Mouse (Mus musculus): ENCODE measurements around the gene Slc7a4. TPM values are rescaled to one million over a fixed set of nuclear protein-coding genes. Genes with fewer than 3 reads are reported as not detected.
A peak's percentile ranks its signal among the peaks of the same experiment; 100 is the strongest.

Gene Slc7a4
- total RNA-seq (2014; fragmentation: Nextera tagmentation) (not detected in 2 replicates), total RNA-seq (2017) (0.05 TPM in 1 of 2 replicates, not detected in the other), polyA plus RNA-seq (2012) (not detected in 2 replicates)

DNA sequence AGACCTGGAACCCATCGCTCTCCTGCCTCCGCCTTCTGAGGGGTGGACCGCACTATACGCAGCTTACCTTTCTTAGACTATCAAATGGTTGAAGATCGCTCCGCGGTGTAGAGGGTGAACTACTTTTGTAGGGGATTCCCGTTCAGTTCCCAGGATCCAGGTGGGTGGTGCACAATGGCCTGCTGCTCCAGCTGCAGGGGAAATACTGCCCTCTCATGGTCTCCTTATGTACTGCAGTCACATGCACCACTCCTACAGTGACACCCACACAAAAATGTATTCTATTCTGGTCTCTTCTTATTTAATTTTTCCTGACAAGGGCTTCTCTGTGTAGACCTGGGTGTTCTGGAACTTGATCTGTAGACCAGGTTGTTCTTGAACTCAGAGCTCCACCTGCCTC is at the start of gene Slc7a4:
Slc7a4 (minus strand) TSS at position 151 of the 400 bp plus-strand sequence.
- H3K9me3 ChIP-seq (replicated peaks): peaks cover 1% of the 10 kb centered on the region
- H3K4me1 ChIP-seq (ENCODE audit: insufficient read depth, low read depth, low read length): no peaks in the 10 kb centered on the region
- peaks cover 7% of the 10 kb centered on the region for H3K27me3 ChIP-seq (ENCODE audit: insufficient read depth, low read length)
- H3K36me3 ChIP-seq (replicated peaks): no peaks in the 10 kb centered on the region
- DNase-seq (ENCODE audit: low spot score) (no peak), ATAC-seq (ENCODE audit: extremely low read depth, insufficient number of reproducible peaks, low FRiP score, poor library complexity, severe bottlenecking) (no peak)
- H3K4me3 ChIP-seq (ENCODE audit: low read depth, low read length): no peak within 1 kb of the TSS
- TF ChIP-seq POLR2AphosphoS5 (IDR thresholded peaks at IDR 0.05; ENCODE audit: insufficient replicate concordance, low read depth, low read length): no peak
- TF ChIP-seq CTCF (IDR thresholded peaks at IDR 0.05; ENCODE audit: low read depth, low read length): peak; percentile 88

DNA sequence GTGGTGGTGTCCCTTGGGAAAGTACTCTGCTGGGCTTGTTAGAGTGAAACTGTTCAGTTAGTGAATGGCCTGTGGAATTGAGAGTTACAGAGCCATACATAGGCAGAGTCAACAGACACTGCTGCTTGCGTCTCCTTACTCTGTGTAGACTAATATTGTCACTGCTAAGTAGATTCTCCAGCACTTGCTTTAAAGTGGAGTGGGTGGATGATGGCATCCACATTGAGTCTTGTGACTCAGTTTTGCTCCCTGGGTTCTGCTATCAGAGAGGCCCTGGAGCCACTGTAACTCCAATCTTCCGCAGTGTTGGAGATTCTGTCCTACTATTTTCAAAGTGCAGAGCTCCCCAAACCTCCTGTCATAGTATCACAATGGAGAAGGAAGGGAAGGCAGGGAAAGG is 49.6 kb upstream of the Slc7a4 start:
- Histone ChIP-seq H3K27me3 (ENCODE audit: insufficient read depth, low read length) (no peaks in the 10 kb centered on the region), H3K36me3 (replicated peaks) (peaks cover 98% of the 10 kb centered on the region), H3K4me3 (ENCODE audit: low read depth, low read length) (no peak overlapping the region), H3K9me3 (replicated peaks) (no peaks in the 10 kb centered on the region), H3K4me1 (ENCODE audit: insufficient read depth, low read depth, low read length) (peaks cover 32% of the 10 kb centered on the region)
- DNase-seq (ENCODE audit: low spot score): no peak
- TF ChIP-seq GATA2 (IDR thresholded peaks at IDR 0.05; ENCODE audit: borderline replicate concordance, low read depth, low read length): no peak
- no peak for TF ChIP-seq TAL1 (conservative IDR thresholded peaks at IDR 0.05; ENCODE audit: low read depth, low read length)
- no peak for TF ChIP-seq GATA1 (IDR thresholded peaks at IDR 0.05; ENCODE audit: borderline replicate concordance, low read length)
- no peak for TF ChIP-seq CTCF (IDR thresholded peaks at IDR 0.05; ENCODE audit: low read depth, low read length)
- TF ChIP-seq POLR2AphosphoS5 (IDR thresholded peaks at IDR 0.05; ENCODE audit: insufficient replicate concordance, low read depth, low read length): no peak
- no peak for ATAC-seq (ENCODE audit: extremely low read depth, insufficient number of reproducible peaks, low FRiP score, poor library complexity, severe bottlenecking)

DNA sequence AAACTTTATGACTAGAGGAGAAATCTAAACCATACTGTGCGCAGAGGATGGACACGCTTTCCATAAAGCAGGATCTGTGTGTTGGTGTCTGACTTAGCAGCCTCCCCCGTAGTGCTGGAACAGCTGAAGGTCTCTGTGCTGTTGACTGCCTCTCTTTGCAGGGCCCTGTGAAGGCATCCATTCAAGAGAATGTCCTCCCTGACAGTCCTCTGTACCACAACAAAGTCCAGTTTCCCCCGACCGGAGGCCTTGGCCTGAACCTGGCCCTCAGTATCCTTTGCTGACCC is 43.2 kb upstream of the Slc7a4 start:
- ATAC-seq (ENCODE audit: extremely low read depth, insufficient number of reproducible peaks, low FRiP score, poor library complexity, severe bottlenecking) (no peak), DNase-seq (ENCODE audit: low spot score) (no peak)
- H3K4me1 ChIP-seq (ENCODE audit: insufficient read depth, low read depth, low read length): peaks cover 8% of the 10 kb centered on the region; the same call in 1 of the 2 replicates
- H3K4me3 ChIP-seq (ENCODE audit: low read depth, low read length): no peak overlapping the region
- no peaks in the 10 kb centered on the region for H3K9me3 ChIP-seq (replicated peaks)
- no peak for TF ChIP-seq GATA1 (IDR thresholded peaks at IDR 0.05; ENCODE audit: borderline replicate concordance, low read length)
- no peak for TF ChIP-seq TAL1 (conservative IDR thresholded peaks at IDR 0.05; ENCODE audit: low read depth, low read length)
- TF ChIP-seq CTCF (IDR thresholded peaks at IDR 0.05; ENCODE audit: low read depth, low read length): no peak
- TF ChIP-seq POLR2AphosphoS5 (IDR thresholded peaks at IDR 0.05; ENCODE audit: insufficient replicate concordance, low read depth, low read length): no peak
- no peak for TF ChIP-seq GATA2 (IDR thresholded peaks at IDR 0.05; ENCODE audit: borderline replicate concordance, low read depth, low read length)
- peaks cover 95% of the 10 kb centered on the region for H3K36me3 ChIP-seq (replicated peaks)
- no peaks in the 10 kb centered on the region for H3K27me3 ChIP-seq (ENCODE audit: insufficient read depth, low read length)

DNA sequence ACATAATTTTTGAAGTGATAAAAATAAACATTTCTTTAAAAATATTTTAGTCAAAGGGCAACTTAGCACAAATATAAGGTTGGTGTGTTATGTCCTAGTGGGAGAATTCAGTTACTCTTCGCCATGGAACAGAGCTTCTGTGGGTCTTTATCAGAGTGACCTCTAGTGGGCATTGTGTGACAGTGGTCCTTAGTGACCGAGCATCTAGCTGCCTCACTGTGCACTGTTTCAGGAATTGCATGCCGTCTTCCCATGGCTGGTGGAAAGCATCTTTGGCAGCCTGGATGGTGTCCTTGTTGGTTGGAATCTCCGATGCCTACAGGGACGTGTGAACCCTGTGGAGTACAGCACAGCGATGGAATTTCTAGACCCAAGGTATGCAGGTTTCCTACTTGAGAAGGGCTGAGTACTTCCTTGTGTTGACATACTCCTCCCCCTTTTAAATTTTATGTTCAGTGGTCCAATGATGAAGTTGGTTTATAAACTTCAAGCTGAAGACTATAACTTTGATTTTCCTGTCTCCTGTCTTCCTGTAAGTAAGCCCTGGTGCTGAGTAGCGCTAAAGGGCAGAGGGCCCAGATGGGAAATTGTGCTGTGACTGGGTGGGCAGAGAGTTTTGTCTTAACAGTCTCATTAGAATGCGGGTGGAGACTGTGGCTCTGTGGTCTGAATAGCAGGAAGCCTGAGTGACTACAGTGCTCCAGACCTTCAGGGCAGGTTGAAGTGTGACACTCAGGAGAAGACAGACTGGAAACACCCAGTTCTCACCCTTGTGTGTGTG is 42.7 kb upstream of the Slc7a4 start:
- no peak for TF ChIP-seq GATA2 (IDR thresholded peaks at IDR 0.05; ENCODE audit: borderline replicate concordance, low read depth, low read length)
- peak; percentile 41; the same call in 1 of the 2 replicates for TF ChIP-seq CTCF (IDR thresholded peaks at IDR 0.05; ENCODE audit: low read depth, low read length)
- no peak for TF ChIP-seq POLR2AphosphoS5 (IDR thresholded peaks at IDR 0.05; ENCODE audit: insufficient replicate concordance, low read depth, low read length)
- TF ChIP-seq TAL1 (conservative IDR thresholded peaks at IDR 0.05; ENCODE audit: low read depth, low read length): no peak
- no peak for TF ChIP-seq GATA1 (IDR thresholded peaks at IDR 0.05; ENCODE audit: borderline replicate concordance, low read length)
- peaks cover 13% of the 10 kb centered on the region for H3K4me1 ChIP-seq (ENCODE audit: insufficient read depth, low read depth, low read length)
- no peaks in the 10 kb centered on the region for H3K9me3 ChIP-seq (replicated peaks)
- ATAC-seq (ENCODE audit: extremely low read depth, insufficient number of reproducible peaks, low FRiP score, poor library complexity, severe bottlenecking) (no peak; the same call in 1 of the 2 replicates), DNase-seq (ENCODE audit: low spot score) (no peak)
- H3K27me3 ChIP-seq (ENCODE audit: insufficient read depth, low read length): no peaks in the 10 kb centered on the region
- no peak overlapping the region for H3K4me3 ChIP-seq (ENCODE audit: low read depth, low read length)
- H3K36me3 ChIP-seq (replicated peaks): peaks cover 94% of the 10 kb centered on the region

DNA sequence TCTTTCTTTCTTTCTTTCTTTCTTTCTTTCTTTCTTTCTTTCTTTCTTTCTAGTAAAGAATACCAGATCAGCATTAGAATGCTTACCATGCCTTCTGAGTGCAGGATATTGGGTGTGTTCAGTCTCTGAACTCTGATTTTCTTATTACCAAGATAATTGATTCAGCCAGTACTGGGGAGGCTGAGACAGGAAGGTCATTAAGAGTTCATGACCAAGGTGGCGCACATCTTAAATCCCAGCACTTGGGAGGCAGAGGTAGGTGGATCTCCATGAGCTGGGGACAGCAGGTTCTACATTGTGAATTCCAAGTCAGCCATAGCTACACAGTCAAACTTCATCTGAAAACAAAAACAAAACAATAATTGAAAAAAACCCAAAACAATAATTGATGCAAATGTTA is 38.9 kb upstream of the Slc7a4 start:
- no peak overlapping the region for H3K4me3 ChIP-seq (ENCODE audit: low read depth, low read length)
- no peak for ATAC-seq (ENCODE audit: extremely low read depth, insufficient number of reproducible peaks, low FRiP score, poor library complexity, severe bottlenecking)
- H3K36me3 ChIP-seq (replicated peaks): peaks cover 59% of the 10 kb centered on the region
- no peak for TF ChIP-seq GATA2 (IDR thresholded peaks at IDR 0.05; ENCODE audit: borderline replicate concordance, low read depth, low read length)
- no peak for TF ChIP-seq GATA1 (IDR thresholded peaks at IDR 0.05; ENCODE audit: borderline replicate concordance, low read length)
- no peak for TF ChIP-seq POLR2AphosphoS5 (IDR thresholded peaks at IDR 0.05; ENCODE audit: insufficient replicate concordance, low read depth, low read length)
- TF ChIP-seq TAL1 (conservative IDR thresholded peaks at IDR 0.05; ENCODE audit: low read depth, low read length): no peak
- no peak for TF ChIP-seq CTCF (IDR thresholded peaks at IDR 0.05; ENCODE audit: low read depth, low read length)
- no peaks in the 10 kb centered on the region for H3K9me3 ChIP-seq (replicated peaks)
- no peaks in the 10 kb centered on the region for H3K27me3 ChIP-seq (ENCODE audit: insufficient read depth, low read length)
- H3K4me1 ChIP-seq (ENCODE audit: insufficient read depth, low read depth, low read length): peaks cover 38% of the 10 kb centered on the region
- no peak for DNase-seq (ENCODE audit: low spot score)

DNA sequence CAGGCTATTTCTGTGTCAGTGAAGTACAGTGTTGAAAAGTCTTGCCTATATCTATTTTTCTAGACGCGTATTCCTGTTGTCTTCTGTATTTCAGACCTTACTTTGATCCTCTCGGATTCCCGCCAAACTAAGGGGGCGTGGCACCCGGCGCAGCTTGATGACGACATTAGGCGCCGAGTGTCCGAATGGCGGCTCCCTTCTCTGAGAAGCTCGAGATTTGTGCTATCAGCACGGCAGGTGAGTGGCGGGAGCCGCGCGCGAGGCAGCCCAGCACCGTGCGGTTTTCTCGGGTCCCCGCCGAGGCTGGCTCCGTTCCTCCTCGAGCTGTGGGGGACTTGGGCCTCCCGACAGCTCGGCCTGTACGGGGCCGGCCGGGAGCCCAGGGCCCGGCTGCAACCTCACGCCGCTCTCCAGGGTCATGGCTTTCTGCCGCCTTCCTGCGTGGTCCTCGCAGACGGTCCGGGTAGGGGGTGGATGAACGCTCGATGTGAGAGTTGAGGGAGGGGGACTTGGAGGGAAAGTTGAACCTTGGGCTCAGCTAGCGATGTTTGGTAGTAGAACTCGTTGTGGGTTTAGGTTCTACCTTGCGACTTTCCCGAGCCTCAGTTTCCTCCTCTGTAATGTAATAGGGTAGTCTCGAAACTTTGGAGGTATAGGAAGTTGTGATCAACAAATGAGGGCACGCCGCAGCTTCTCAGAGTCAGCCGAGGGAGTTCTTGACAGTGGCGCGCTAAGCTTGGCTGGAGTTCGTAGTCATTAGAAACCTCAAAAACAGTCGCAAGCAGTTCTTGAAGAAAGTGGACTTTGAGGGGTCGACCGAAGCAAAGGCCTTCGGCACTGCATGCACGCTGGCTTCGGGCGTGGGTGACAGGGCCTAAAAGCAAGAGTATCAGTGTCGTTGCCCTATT is 36.4 kb upstream of the Slc7a4 start, which contains the start of gene Smpd4:
Smpd4 (plus strand) TSS at position 157 of the 908 bp plus-strand sequence.
- H3K4me1 ChIP-seq (ENCODE audit: insufficient read depth, low read depth, low read length): peaks cover 36% of the 10 kb centered on the region
- TF ChIP-seq TAL1 (conservative IDR thresholded peaks at IDR 0.05; ENCODE audit: low read depth, low read length) (no peak), GATA1 (IDR thresholded peaks at IDR 0.05; ENCODE audit: borderline replicate concordance, low read length) (no peak), CTCF (IDR thresholded peaks at IDR 0.05; ENCODE audit: low read depth, low read length) (no peak), GATA2 (IDR thresholded peaks at IDR 0.05; ENCODE audit: borderline replicate concordance, low read depth, low read length) (no peak), POLR2AphosphoS5 (IDR thresholded peaks at IDR 0.05; ENCODE audit: insufficient replicate concordance, low read depth, low read length) (no peak)
- DNase-seq (ENCODE audit: low spot score) (peak; percentile 73), ATAC-seq (ENCODE audit: extremely low read depth, insufficient number of reproducible peaks, low FRiP score, poor library complexity, severe bottlenecking) (no peak)
- peaks cover 34% of the 10 kb centered on the region for H3K36me3 ChIP-seq (replicated peaks)
- peak within 1 kb of the TSS; percentile 93 for H3K4me3 ChIP-seq (ENCODE audit: low read depth, low read length)
- no peaks in the 10 kb centered on the region for H3K9me3 ChIP-seq (replicated peaks)
- no peaks in the 10 kb centered on the region for H3K27me3 ChIP-seq (ENCODE audit: insufficient read depth, low read length)
